Mouse (Mus musculus) adrenal gland, postnatal 14 days (tissue): ENCODE data around the gene Smarcb1. TPM values are rescaled to one million over a fixed set of nuclear protein-coding genes. Genes with fewer than 3 reads are reported as not detected.
A peak's percentile ranks its signal among the peaks of the same experiment; 100 is the strongest.
"Not testable (repeated sequence)": the region's sequence is repeated elsewhere in the genome, so short reads cannot be mapped to it uniquely, and the experiment has no call there.

Experiments used
- DNase-seq: peaks from one replicate; pipeline ENCODE4 v3.0.0; 2021; ENCODE audit warnings: mixed read lengths
- total RNA-seq: library from RNA; stranded (reverse); gene quantifications from 2 replicates; pipeline ENCODE4 v1.2.3, GENCODE M21; 2021

Gene Smarcb1
- total RNA-seq, 1 experiment from 2014 or later, result 75.0 TPM

GRCm38 (mm10) chr10:75889406-75890153 is 31.8 kb downstream of the Smarcb1 start:
- DNase-seq, result no peak

GRCm38 (mm10) chr10:75887504-75887903 is 33.9 kb downstream of the Smarcb1 start:
- not testable (repeated sequence) for DNase-seq

- no peak for DNase-seq
These were observed 36.7 kb downstream of the Smarcb1 start for GRCm38 (mm10) chr10:75884742-75885141.

GRCm38 (mm10) chr10:75883232-75883552 is 38.2 kb downstream of the Smarcb1 start:
- DNase-seq, result peak; percentile 86

- DNase-seq, result no peak
These were observed 38.8 kb downstream of the Smarcb1 start for GRCm38 (mm10) chr10:75882433-75883231.

GRCm38 (mm10) chr10:75881578-75882432 is 39.6 kb downstream of the Smarcb1 start:
- DNase-seq, result no peak

DNA sequence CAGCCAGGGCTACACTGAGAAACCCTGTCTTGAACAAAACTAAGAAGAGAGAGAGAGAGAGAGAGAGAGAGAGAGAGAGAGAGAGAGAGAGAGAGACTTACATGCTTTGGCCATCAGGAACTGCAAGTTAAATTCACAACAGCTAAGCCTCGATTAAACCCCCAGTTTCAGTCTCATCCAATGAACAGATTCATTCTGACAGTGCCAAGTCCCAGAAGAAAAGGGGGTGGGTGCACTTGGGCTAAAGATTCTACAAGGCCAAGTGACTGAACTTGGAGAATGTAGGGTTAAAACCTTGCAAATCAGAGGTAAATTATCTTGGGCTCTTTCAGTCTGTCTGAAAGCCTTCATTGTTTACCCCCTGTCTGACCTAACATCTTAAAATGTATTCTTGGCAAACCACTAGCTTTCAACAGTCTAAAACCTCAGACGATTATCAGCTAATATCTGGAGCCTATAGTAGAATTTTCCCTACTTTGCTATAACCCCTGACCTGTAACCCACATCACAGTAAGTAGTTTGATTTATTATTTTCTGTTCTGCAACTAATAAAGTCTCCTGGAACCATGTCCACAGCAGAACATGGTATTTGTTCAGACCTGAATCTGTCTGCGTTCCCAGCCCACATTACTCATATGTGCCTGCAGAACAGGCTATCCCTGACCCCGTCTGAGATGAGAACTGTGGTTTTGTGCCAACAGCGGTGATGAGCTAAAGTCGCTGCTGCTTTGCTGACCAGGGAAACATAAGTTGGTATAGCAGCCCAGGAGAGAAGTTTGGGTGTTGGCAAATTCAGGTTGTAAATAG is 40.4 kb downstream of the Smarcb1 start:
- peak; percentile 70 for DNase-seq

DNA sequence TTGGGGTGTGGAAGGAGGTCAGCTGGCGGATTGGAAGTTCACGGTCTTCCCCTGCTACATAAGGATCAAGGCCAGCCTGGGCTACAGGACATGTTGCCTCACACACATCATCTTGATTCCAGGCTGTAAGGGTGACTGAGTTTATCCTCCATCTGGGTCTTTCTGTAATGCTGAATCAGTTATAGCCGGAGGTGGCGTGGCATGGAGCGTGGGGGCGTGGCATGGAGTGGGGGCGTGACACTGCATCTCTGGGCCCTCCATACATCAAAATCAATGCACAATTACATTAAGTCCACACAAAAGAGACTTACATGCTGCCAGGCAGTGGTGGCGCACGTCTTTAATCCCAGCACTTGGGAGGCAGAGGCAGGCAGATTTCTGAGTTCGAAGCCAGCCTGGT is 41.1 kb downstream of the Smarcb1 start:
- DNase-seq, result no peak

- DNase-seq, result no peak
These were observed 42.6 kb downstream of the Smarcb1 start for GRCm38 (mm10) chr10:75878836-75879235.

DNA sequence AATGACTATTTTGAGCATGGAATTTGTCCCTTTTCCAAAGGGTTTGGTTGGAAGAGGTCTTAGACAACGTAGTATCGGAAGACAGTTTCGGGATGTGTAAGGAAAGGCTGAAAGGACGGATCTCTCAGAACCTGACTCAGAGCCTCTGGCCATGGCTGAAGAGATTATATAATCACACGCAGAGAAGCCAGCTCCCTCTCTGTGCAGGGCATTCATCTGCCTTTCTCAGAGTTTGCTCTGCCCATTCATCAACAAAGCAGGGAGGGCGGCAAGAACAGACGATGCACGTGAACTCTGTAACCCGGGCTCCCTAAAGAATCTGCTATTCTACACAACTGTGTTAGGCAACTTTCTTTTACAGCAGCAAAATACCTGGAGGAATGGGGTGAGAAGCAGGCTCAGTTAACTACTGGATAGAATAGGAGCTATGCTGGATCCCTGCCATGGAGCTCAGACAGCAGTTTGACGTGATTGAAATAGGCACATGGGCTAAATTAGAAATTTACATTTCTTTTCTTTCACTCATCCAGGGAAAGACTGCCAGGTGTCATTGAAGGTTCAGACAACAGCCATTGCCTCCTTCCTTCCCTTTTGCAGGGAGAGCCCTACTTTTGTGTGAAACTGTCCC is 47.8 kb downstream of the Smarcb1 start:
- DNase-seq, result peak; percentile 41

GRCm38 (mm10) chr10:75872915-75873542 is 48.4 kb downstream of the Smarcb1 start:
- peak; percentile 92 for DNase-seq

DNA sequence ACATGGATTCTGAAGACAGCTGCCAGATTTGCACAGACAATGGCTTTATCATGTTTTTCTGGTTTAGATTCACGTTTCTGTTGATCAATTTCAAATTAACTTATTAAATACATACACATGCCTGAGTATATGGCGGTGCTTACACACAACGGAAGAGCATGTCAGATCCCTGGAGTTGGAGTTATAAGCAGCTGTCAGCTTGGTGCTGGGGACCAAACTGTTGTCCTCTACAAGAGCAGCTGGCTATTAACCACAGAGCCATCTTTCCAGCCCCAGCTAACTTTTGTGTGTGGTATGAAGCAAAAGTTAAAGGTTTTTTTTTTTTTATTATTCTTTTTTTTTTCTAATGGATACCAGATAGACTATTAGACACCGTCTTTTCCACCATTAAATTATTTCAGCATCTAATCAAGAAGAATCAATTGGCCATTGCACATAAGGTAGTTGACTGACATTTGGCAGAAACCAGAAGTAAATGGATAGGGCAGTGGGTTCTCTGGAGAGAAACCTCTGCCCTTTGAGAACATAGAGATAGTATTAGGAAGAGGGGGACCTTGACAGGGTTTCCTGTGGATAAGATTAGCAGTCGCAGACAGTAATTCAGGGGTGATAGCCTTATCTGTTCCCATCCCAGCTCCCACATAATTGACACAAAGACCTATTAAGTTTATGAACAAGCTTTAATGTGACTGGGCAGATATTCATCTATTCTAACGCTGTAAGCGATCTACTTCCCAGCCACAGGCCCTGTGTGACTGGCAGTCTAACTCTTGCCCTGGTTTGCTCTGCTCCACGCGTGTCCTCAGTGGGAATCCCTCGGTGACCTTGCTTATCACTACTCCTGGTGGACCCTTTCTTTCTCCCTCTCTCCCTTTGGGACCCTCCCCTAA is 49.1 kb downstream of the Smarcb1 start:
- DNase-seq, result no peak

DNA sequence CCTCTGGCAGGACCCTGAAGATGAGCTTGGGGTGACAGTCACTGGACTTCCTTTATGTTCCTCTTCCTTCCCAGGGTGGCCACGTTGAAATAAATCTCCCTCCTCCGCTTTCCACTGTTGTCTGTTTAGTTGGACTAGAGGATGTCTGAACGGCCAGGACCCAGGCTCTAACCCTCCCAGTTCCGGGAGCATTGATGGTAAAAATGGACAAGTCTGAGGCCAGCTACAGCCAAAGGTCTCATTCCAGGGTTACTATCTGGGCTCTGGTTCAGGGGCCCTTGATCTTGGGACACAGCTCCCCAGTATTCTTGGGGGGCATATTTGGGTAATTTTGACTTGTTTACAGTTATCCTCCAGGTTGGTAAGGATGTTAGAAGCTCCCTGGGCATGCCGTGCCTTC is 59.8 kb downstream of the Smarcb1 start:
- no peak for DNase-seq

DNA sequence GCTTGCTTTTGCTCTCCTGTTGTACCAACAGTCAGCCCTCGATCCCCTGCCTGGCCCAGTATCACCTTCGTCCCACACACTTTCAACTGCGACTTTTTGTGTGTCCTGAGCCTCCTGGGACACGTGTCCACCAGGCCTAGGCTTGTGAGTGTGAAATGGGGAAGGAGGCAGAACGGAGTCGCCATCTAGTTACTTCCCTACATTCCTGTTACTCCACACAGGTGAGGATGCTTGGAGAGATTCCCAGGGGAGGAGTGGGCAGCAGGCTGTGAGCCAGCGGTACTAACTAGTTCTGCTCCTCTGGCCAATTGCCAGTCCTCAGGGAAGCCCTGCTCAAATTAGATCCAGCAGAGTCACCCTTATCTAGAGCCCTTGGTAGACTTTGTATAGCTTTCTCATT is 60.7 kb downstream of the Smarcb1 start:
- no peak for DNase-seq

GRCm38 (mm10) chr10:75859786-75860470 is 61.5 kb downstream of the Smarcb1 start, which contains the start of gene Mif:
Mif (minus strand) TSS chr10:75860240.
- peak; percentile 94 for DNase-seq

DNA sequence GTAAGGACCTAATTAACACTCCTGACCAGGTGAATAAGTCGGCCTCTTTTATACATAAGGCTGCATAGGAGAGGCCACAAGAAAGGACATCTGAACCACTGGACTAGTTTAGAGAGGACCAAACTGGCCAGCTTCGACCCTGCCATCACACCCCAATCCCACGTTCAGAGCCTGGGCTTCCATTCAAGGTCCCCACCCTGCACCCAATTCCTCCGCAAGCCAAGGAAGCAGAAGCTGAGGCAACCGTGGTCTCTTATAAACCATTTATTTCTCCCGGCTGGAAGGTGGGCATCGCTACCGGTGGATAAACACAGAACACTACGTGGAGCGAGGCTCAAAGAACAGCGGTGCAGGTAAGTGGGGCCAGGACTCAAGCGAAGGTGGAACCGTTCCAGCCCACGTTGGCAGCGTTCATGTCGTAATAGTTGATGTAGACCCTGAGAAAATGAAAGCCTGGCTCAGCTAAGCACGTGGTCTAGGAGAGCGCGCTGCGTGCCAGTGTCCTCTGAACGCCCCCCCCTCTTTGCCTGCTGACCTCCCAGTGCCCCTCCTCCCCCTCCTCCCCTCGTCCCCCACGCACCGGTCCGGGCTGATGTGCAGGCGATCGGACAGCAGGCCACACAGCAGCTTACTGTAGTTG is 62.2 kb downstream of the Smarcb1 start:
- DNase-seq, result peak; percentile 53

GRCm38 (mm10) chr10:75857598-75857997 is 63.8 kb downstream of the Smarcb1 start:
- no peak for DNase-seq

GRCm38 (mm10) chr10:75856976-75857375 is 64.4 kb downstream of the Smarcb1 start:
- DNase-seq, result no peak
